Mouse (Mus musculus) thymus, postnatal 14 days (tissue): Measurements from ENCODE around the gene Serpina6.

Source experiments
- DNase-seq: peaks from one replicate; pipeline ENCODE4 v3.0.0; 2021

Gene Serpina6

DNA sequence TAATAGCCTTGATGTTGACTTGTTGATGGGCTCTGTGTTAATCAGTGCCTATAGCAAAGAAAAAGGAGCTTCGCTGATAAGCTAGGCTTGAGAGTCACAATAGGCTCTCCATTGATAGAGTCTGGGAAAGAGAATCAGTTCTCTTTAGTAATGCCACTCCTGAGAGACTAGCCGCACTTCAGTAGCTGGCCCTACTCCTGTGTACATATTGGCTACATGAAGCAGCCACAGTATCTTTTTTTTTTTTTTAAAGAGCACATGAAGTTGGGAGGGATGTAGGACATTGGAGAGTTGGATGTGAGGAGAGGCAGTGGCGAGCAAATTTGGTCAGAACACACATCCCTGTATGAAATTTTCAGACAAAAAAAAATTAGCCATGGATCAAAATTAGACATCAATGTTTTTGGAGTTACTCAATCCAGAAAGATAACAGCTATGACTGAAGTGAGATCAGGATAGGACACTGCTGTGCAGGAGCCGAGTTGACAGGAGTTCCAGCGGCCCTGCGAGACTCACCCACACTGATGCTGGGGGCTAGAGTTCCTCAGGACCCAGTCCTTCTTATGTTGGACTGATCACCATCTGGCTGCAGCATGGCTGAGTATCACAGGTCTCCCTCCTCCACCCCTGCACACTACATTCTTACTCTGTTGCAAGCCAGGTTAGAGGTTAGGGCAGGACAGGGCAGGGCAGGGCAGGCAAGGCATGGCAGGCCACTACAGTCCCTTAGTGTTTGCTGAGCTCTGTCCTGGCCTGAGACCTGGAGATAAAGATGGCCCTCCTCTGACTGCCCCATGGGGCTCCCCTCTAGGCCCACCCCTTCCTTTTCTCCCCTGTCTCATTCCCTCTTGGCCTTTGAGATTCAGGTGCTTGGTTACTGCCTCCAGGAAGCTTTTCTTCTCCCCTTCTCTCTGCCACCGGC is 1.6 kb downstream of the Serpina6 start:
- no peak for DNase-seq

DNA sequence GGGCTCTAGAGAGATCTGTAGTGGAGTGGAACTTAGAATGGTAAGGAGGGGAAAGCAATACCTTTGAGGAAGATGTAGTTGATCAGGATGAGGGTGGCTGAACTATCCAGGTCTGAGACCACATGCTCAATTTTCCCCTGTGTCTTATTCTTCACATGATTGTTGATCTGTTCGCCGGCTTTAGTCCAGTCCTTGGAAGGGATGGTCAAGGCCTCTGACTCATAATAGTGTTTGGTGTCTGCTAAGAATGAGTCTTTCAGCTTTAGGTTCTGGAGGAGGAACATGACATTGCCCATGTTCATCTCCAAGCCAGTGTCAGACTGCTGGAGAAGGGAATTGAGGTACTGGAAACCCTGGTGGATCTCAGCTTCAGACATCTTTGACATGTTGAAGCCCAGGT is 3.2 kb downstream of the Serpina6 start:
- DNase-seq, result no peak

DNA sequence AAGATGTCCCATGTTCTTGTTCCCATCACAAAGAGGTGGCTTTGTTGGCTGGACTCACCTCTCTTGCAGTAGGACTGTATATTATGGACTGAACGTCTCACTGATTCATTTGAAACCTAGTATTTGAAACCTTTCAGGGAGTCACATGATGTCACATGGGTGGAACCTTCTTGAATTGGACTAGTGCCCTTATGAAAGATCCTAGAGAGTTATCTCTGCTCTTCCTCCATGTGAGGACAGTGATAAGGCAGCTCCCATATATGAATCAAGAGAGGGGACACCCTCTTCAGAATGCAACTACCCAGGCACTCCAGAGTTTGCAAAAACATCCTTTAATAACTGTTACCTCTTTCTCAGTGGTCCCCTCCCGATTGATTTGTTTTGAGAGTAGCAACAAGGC is 10.7 kb downstream of the Serpina6 start:
- DNase-seq, result no peak

DNA sequence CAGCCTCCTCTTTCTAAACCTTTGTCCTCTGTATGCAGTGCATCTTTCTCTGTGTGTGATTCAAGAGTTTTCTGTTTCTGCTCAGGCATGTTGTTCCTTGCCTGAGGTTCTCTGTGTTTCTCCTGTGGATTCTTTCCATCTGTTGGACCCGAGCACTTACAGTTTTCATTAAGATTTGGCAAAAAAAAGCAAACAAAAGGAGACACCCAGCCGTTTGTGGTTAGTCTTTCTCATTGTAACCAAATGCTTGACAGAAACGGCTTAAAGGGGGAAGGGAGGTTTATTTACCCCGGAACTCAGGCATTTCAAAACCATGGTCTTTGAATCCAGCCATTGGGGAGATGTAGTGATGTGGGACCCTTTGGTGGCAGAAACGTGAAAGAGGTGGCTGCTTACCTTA is 12.4 kb downstream of the Serpina6 start:
- no peak for DNase-seq

DNA sequence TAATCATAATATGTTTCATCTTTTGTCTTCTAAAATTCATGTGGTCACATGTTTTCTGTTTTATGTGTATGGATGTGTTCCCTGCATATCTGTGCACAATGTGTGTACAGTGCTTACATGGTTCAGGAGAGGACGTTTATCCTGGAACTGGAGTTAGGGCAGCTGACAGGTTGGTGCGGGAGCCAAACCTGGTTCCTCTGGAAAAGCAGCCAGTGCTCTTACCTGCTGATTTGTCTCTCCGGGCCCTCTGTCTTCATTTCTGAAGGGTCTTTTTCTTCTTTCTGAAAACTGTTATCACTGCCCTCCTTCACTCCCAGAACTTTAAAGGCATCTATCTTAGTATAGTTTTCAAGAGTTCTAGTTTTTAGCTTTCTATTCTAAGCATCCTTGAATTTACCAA is 13.2 kb downstream of the Serpina6 start:
- DNase-seq, result no peak

DNA sequence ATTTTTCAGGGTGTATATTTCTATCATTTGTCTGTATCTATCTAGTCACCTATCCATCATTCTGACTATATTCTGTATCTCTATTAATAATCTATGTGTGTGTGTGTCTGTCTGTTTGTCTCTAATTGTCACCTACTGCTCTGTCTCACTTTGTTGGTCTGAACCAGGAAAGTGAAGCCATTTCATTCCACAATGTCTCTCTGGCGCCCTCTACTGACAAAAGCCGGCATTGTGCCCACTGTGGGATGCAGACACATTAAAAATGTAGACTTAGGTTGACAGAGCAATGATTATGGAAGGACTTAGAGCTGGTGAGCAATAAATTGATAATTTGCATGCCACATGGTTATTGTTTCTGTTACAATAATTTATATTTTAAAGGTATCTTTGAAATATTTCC is 13.7 kb downstream of the Serpina6 start:
- DNase-seq, result peak; percentile 62

DNA sequence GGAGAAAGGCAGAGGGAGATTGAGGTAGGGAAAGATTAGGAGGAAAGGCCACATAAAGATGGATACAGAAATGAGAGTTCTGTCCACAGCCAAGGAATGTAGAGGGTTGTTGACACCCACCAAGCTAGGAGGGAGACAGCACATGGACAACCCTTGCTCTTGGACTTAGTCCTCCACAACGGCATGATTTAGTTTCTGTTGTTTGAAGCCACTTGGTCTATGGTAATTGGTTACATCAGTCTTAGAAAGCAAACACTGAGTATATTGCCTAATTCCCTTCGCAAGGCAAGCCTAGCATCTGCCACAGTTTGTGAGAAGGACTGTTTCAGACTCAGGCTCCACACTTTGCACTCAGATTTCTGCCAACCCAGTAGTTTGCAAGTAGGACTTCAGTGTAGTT is 21.2 kb downstream of the Serpina6 start:
- DNase-seq, result no peak

DNA sequence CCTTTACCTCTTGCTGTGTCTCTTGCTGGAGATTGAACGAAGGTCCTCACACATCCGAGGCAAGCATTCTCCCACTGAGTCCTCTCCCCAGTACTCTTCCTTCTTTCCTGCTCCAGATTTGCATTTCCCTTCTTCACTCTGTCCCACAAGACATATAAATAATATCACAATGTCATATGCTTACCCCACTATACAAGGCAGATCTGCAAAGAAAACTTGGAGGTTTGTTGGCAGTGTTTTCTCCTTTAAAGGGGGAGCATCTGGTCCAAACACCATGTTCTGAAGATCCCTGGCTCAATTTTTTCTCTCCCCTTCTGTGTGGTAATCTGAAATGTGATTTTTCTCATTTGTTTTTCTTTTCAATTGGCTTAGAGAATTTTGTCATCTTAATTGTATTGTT is 22.6 kb downstream of the Serpina6 start:
- DNase-seq, result no peak

DNA sequence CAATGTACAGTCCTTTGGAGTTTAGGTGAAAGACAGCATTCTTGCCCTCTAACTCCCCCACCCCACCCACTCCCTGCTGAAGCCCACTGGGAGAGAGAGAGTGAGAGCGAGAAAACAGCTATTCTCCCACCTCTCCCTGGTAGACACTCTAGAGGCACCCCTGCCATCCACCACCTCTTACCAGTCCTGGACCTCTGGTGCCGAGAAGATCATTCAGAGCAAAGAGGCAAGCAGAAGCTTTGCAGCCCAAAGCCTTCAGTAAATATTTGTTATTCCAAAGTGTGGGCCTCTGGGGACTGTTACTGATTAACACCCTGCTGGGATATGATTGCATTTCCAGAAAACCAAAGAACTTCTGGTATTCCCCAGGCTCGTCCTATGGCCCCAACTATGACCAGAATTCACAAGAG is 25.8 kb downstream of the Serpina6 start, which contains the start of gene Serpina10:
Gene Serpina10, minus strand, starts transcription at position 242 of the 410 bp plus-strand sequence.
- no peak for DNase-seq

DNA sequence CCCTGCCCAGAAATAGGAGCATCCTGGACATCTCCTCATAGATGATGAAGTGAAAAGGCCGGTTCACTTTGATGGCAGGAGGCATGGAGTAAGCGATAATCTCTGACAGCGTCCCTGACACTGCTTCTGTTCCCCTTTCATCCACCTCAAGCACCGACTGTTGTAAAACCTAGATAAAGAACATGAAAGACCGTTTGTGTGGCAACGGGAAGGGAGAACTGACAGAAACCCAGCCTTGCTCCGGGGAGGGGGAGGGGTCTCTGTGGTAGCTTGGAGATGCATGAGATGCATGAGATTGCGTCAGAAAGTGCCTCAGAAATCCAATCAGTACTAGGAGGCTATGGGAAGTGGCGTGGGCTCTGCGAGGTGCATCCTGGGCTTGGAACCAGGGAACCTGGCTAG is 40.2 kb downstream of the Serpina6 start:
- no peak for DNase-seq

DNA sequence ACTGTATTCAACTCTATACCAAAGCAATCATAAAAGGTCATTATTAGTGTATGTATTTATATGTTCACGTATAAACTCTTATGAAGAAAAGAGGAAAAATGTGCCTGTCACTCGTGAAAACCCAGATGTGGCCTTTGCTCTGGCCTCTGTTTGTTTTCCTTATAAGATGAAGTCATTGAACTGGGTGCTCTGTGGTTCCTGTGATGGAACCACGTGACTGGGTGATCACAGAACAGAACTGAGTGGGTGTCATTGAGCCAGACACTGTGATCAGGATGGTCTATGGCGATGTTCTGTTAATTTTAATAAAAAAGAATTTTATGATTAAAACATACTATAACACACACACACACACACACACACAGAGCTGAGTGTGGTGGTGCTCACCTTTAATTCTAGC is 41.3 kb downstream of the Serpina6 start:
- DNase-seq, result no peak

DNA sequence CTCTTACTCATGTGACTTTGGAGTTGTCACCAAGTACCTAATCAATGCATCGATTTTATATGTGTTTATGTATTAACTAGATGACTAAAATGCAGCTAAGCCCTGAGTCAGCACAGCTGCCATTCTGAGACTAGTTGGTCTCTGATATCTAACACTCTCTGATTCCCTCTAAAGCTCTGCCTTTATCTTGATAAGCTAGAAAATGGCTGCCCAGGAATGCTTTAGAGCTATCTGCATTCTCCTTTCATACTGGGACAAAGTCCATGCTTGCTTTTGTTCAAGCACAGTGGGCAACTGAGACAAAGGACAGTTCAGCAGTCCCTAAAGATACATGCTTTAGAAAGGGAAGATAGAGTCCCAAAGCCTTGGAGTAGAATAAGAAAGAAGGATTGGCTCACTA is 41.9 kb downstream of the Serpina6 start:
- no peak for DNase-seq

DNA sequence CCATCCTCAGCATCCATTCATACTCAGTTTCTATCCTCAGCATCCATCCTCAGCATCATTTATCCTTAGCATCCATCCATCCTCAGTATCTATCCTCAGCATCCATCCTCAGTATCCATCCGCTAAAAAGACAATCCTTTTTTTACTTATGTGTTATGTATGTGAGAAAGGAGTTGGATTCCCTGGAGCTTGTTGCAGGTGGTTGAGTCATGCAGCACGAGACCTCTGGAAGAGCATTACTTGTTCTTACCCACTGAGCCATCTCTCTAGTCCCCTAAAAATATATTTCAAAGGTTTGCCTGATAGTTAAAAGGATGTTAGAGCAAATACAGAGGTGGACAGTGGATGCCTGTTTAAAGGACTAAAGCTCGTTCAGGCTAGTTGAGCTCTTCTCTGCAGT is 55.2 kb downstream of the Serpina6 start:
- no peak for DNase-seq

DNA sequence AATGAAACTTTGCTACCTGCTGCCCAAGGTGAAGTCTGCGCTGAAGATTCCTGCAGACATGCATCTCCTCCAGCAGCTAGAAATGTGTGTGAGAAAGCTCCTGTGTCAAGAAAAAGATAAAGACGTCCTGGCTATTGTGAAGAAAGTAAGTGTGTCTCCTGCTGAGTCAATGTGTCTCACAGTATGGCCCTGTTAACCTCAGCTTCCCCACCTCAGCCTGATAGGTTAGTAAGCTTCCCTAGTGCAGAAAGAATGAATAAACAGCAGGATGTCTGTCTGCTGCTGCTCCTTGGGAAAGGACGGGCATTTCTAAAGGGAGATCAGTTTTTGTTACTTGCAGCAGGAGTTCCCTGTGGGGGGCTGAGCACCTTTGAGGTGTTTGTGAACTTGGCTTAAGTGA is 56.6 kb downstream of the Serpina6 start:
- no peak for DNase-seq

DNA sequence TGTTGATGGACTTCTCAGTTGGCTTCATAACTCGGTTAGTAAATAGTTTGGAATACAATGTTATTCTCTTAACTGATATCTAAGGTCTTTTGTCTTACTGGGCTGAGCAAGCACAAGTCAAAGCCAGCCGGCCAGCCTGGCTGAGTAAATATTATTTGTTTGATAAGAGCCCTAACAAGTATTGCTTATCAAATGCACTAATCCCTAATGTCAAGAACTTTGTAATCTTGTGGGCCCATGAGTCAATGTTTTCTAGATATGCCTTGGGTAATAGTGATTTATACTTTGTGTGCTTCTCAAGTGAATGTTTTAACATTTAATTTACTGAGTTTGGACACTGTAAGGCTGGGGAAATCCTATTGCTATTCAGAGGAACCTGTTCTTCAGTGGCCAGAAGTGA is 58.6 kb downstream of the Serpina6 start:
- DNase-seq, result no peak
